Mouse (Mus musculus) CH12.LX (cell line): ENCODE data around the gene Fbxl17. TPM values are rescaled to one million over a fixed set of nuclear protein-coding genes. Genes with fewer than 3 reads are reported as not detected.

Experiments used
- DNase-seq: peaks from one replicate; pipeline ENCODE4 v3.0.0-alpha.2; 2013; ENCODE audit errors: extremely low read depth
- H3K27ac ChIP-seq: 2 replicates; pipeline ENCODE4 v1.5.1; 2012; ENCODE audit warnings: low read depth, mild to moderate bottlenecking, control low read depth, moderate library complexity; ENCODE audit not compliant: insufficient read depth
- H3K27me3 ChIP-seq: replicated peaks from 2 replicates; pipeline ENCODE3; 2012; ENCODE audit warnings: inconsistent platforms
- H3K36me3 ChIP-seq, 2 experiments: replicated peaks in 1 of 2; 2 replicates each; pipeline versions ENCODE3 to v1.6.1; 2012; ENCODE audit warnings: inconsistent platforms in 1 of 2, low read length in 1 of 2, mild to moderate bottlenecking in 1 of 2, mixed read lengths in 1 of 2, moderate library complexity in 1 of 2; ENCODE audit not compliant: control insufficient read depth in 1 of 2, insufficient read depth in 1 of 2
- H3K4me1 ChIP-seq, 2 experiments: 2 replicates each; pipeline ENCODE4 v1.6.1; 2012; ENCODE audit warnings: inconsistent platforms in 1 of 2, moderate library complexity in 1 of 2; ENCODE audit not compliant: insufficient read depth in 2 of 2, control insufficient read depth in 1 of 2
- H3K4me2 ChIP-seq: 2 replicates; pipeline ENCODE4 v1.6.1; 2012; ENCODE audit warnings: low read depth, mild to moderate bottlenecking, control low read depth; ENCODE audit not compliant: poor library complexity, insufficient read depth, severe bottlenecking
- H3K4me3 ChIP-seq, 3 experiments: fragments of 150-350 bp in 1 of 3; sonication (generic) in 1 of 3; replicated peaks in 1 of 3; 2 replicates each; pipeline versions ENCODE3 to v1.5.1; 2011 to 2012; ENCODE audit warnings: low read depth in 2 of 3, low read length in 2 of 3, mild to moderate bottlenecking in 2 of 3, moderate library complexity in 2 of 3, control low read depth in 1 of 3, improper control_type of control experiment in 1 of 3, inconsistent platforms in 1 of 3, mixed read lengths in 1 of 3; ENCODE audit not compliant: poor library complexity in 1 of 3
- H3K79me2 ChIP-seq: replicated peaks from 2 replicates; pipeline ENCODE4 v1.6.1; 2012; ENCODE audit warnings: mild to moderate bottlenecking, moderate library complexity; ENCODE audit not compliant: control insufficient read depth, poor library complexity, insufficient read depth, severe bottlenecking; ENCODE audit errors: extremely low read depth
- H3K9ac ChIP-seq: 2 replicates; pipeline ENCODE4 v1.6.1; 2012; ENCODE audit warnings: low read depth, mild to moderate bottlenecking, control low read depth, moderate library complexity; ENCODE audit not compliant: insufficient read depth
- H3K9me3 ChIP-seq: replicated peaks from 2 replicates; pipeline ENCODE3; 2012; ENCODE audit warnings: low read length, inconsistent platforms, mixed read lengths
- BHLHE40 ChIP-seq: IDR thresholded peaks from 2 replicates; pipeline ENCODE4 v1.6.1; 2011; ENCODE audit warnings: mild to moderate bottlenecking, low read depth, low read length, improper control_type of control experiment
- CTCF ChIP-seq, 2 experiments: IDR thresholded peaks in 1 of 2; conservative IDR thresholded peaks in 1 of 2; 2 replicates each; pipeline ENCODE4 v1.5.1; 2011 to 2012; ENCODE audit warnings: low read depth in 2 of 2, low read length in 2 of 2, improper control_type of control experiment in 1 of 2, inconsistent platforms in 1 of 2, mild to moderate bottlenecking in 1 of 2, moderate library complexity in 1 of 2
- E2F4 ChIP-seq: IDR thresholded peaks from 2 replicates; pipeline ENCODE4 v1.6.1; 2011; ENCODE audit warnings: low read depth, low read length, improper control_type of control experiment; ENCODE audit not compliant: insufficient replicate concordance
- ELF1 ChIP-seq: IDR thresholded peaks from 2 replicates; pipeline ENCODE4 v1.6.1; 2014; ENCODE audit warnings: low read depth, mild to moderate bottlenecking, inconsistent platforms, low read length, improper control_type of control experiment
- EP300 ChIP-seq: IDR thresholded peaks from 2 replicates; pipeline ENCODE4 v1.6.1; 2011; ENCODE audit warnings: low read length, improper control_type of control experiment
- ETS1 ChIP-seq: conservative IDR thresholded peaks from 2 replicates; pipeline ENCODE4 v1.6.1; 2012; ENCODE audit warnings: low read depth, mild to moderate bottlenecking, inconsistent platforms, low read length, improper control_type of control experiment, moderate library complexity
- GABPA ChIP-seq: IDR thresholded peaks from 2 replicates; pipeline ENCODE4 v1.6.1; 2012; ENCODE audit warnings: low read depth, low read length, improper control_type of control experiment, inconsistent platforms; ENCODE audit not compliant: insufficient replicate concordance
- HCFC1 ChIP-seq: IDR thresholded peaks from 2 replicates; pipeline ENCODE4 v1.6.1; 2012; ENCODE audit warnings: low read depth, mild to moderate bottlenecking, inconsistent platforms, low read length, improper control_type of control experiment
- IRF4 ChIP-seq: IDR thresholded peaks from 2 replicates; pipeline ENCODE4 v1.6.1; 2014; ENCODE audit warnings: low read depth, mild to moderate bottlenecking, inconsistent platforms, low read length, improper control_type of control experiment
- JUND ChIP-seq: conservative IDR thresholded peaks from 2 replicates; pipeline ENCODE4 v1.6.1; 2011; ENCODE audit warnings: low read depth, low read length, improper control_type of control experiment
- MAFK ChIP-seq: IDR thresholded peaks from 2 replicates; pipeline ENCODE4 v1.6.1; 2011; ENCODE audit warnings: low read length, improper control_type of control experiment; ENCODE audit not compliant: insufficient replicate concordance
- MAX ChIP-seq: IDR thresholded peaks from 2 replicates; pipeline ENCODE4 v1.6.1; 2011; ENCODE audit warnings: low read length, improper control_type of control experiment
- MAZ ChIP-seq: IDR thresholded peaks from 2 replicates; pipeline ENCODE4 v1.6.1; 2012; ENCODE audit warnings: low read depth, mild to moderate bottlenecking, inconsistent platforms, low read length, improper control_type of control experiment, moderate library complexity
- MEF2A ChIP-seq: IDR thresholded peaks from 2 replicates; pipeline ENCODE4 v1.6.1; 2014; ENCODE audit warnings: low read depth, mild to moderate bottlenecking, inconsistent platforms, low read length, improper control_type of control experiment, borderline replicate concordance
- MXI1 ChIP-seq: IDR thresholded peaks from 2 replicates; pipeline ENCODE4 v1.6.1; 2011; ENCODE audit warnings: mild to moderate bottlenecking, low read depth, low read length, improper control_type of control experiment
- POLR2A ChIP-seq: IDR thresholded peaks from 2 replicates; pipeline ENCODE4 v1.6.1; 2011; ENCODE audit warnings: low read depth, mild to moderate bottlenecking, improper control_type of control experiment, low read length
- RAD21 ChIP-seq: IDR thresholded peaks from 2 replicates; pipeline ENCODE4 v1.6.1; 2011; ENCODE audit warnings: low read depth, mild to moderate bottlenecking, low read length, improper control_type of control experiment, moderate library complexity
- SIN3A ChIP-seq: IDR thresholded peaks from 2 replicates; pipeline ENCODE4 v1.6.1; 2012; ENCODE audit warnings: low read length, improper control_type of control experiment, inconsistent platforms
- SMC3 ChIP-seq: IDR thresholded peaks from 2 replicates; pipeline ENCODE4 v1.6.1; 2011; ENCODE audit warnings: low read depth, low read length, improper control_type of control experiment
- UBTF ChIP-seq: IDR thresholded peaks from 2 replicates; pipeline ENCODE4 v1.6.1; 2012; ENCODE audit warnings: low read depth, mild to moderate bottlenecking, inconsistent platforms, low read length, improper control_type of control experiment, moderate library complexity
- USF1 ChIP-seq: IDR thresholded peaks from 2 replicates; pipeline ENCODE4 v1.6.1; 2014; ENCODE audit warnings: low read depth, mild to moderate bottlenecking, inconsistent platforms, low read length, improper control_type of control experiment
- ZMIZ1 ChIP-seq: IDR thresholded peaks from 2 replicates; pipeline ENCODE4 v1.6.1; 2012; ENCODE audit warnings: low read depth, mild to moderate bottlenecking, inconsistent platforms, low read length, improper control_type of control experiment
- ZNF384 ChIP-seq: IDR thresholded peaks from 2 replicates; pipeline ENCODE4 v1.6.1; 2012; ENCODE audit warnings: low read depth, low read length, improper control_type of control experiment, inconsistent platforms
- dilution Hi-C: fragments of 300-500 bp; cut with MboI; formaldehyde crosslinking; loops from 2 replicates; pipeline ENCODE4 v1.14.3; 2020; ENCODE audit warnings: low sequenced_read_pairs; ENCODE audit not compliant: extremely low pct_unique_long_range_greater_than_20kb, extremely low pct_ligation_motif_present
- in situ Hi-C: fragments of 300-500 bp; cut with MboI; formaldehyde crosslinking; loops from 3 replicates; pipeline ENCODE4 v1.14.3; 2019; ENCODE audit warnings: low sequenced_read_pairs, low pct_ligation_motif_present, low pct_unique_long_range_greater_than_20kb, mixed read lengths
- polyA plus RNA-seq: library from polyadenylated mRNA; unstranded; fragments of >175 nt; gene quantifications from 2 replicates; pipeline ENCODE4 v1.2.1, GENCODE M21; 2012; ENCODE audit warnings: low read depth; ENCODE audit not compliant: insufficient read length
- total RNA-seq, 2 experiments: library from RNA; depleted of rRNA; stranded (reverse); fragments of 300-350 nt in 1 of 2; fragments of >200 nt in 1 of 2; gene quantifications; 2 replicates each; pipeline ENCODE4 v1.2.3; 2012 to 2014

The Fbxl17 gene
- total and polyA plus RNA-seq, 3 experiments = 4.0 to 6.9 (median 4.3) TPM

GRCm38 (mm10) chr17:63056976-63057375 lies 442.8 kb downstream of the Fbxl17 start:
- Histone ChIP-seq H3K4me1 (no peaks in the 10 kb centered on the region), H3K79me2 (no peaks in the 10 kb centered on the region), H3K4me2 (no peak overlapping the region), H3K27ac (no peak overlapping the region), H3K27me3 (no peaks in the 10 kb centered on the region), H3K9me3 (no peaks in the 10 kb centered on the region), H3K9ac (no peak overlapping the region), H3K4me3 (no peak overlapping the region), H3K36me3 (peaks cover 0 to 10% of the 10 kb centered on the region in 2 experiments)
- dilution Hi-C loops = no loop called here
- in situ Hi-C loops = no loop called here
- no peak for DNase-seq
- TF ChIP-seq MAZ (no peak), ZNF384 (no peak), RAD21 (no peak), ZMIZ1 (no peak), SMC3 (no peak)
- TF ChIP-seq, all 38 proteins: peak for 0

GRCm38 (mm10) chr17:63053311-63053710 lies 446.5 kb downstream of the Fbxl17 start:
- Histone ChIP-seq H3K36me3 (peaks cover 0 to 6% of the 10 kb centered on the region in 2 experiments), H3K27me3 (no peaks in the 10 kb centered on the region), H3K9ac (no peak overlapping the region), H3K4me1 (no peaks in the 10 kb centered on the region), H3K9me3 (no peaks in the 10 kb centered on the region), H3K4me2 (no peak overlapping the region), H3K27ac (no peak overlapping the region), H3K79me2 (no peaks in the 10 kb centered on the region), H3K4me3 (no peak overlapping the region)
- in situ Hi-C loops = no loop called here
- DNase-seq = no peak
- TF ChIP-seq CTCF (conservative IDR thresholded peaks at IDR 0.05 in 1 of 2, IDR thresholded peaks at IDR 0.05 in 1 of 2; ENCODE audit: low read depth in 2 of 2, low read length in 2 of 2) (no peak), MAX (no peak), JUND (no peak), HCFC1 (no peak), UBTF (no peak), BHLHE40 (no peak), GABPA (no peak), SIN3A (no peak), MEF2A (no peak), MAZ (no peak), POLR2A (no peak), USF1 (no peak), E2F4 (no peak), MAFK (no peak), ELF1 (no peak), EP300 (no peak), IRF4 (no peak), ETS1 (no peak), MXI1 (no peak)
- dilution Hi-C loops = no loop called here
